Mouse (Mus musculus) embryonic facial prominence, embryonic 13.5 days (tissue): Measurements from ENCODE around the gene Kif4. TPM values are rescaled to one million over a fixed set of nuclear protein-coding genes. Genes with fewer than 3 reads are reported as not detected.

ENCODE experiments used
- ATAC-seq: fragments of 200-750 bp; cut with Nextera tagmentation; 2 replicates; pipeline ENCODE4 v1.8.0; 2017; ENCODE audit warnings: low read depth; ENCODE audit not compliant: insufficient number of reproducible peaks, insufficient read depth, low FRiP score, low TSS enrichment
- H3K27ac ChIP-seq: fragments of 300-500 bp; sonication (generic); 2 replicates; pipeline ENCODE4 v1.5.1; 2015; ENCODE audit warnings: moderate library complexity, mild to moderate bottlenecking, inconsistent platforms
- H3K27me3 ChIP-seq: fragments of 300-500 bp; sonication (generic); 2 replicates; pipeline ENCODE4 v1.6.1; 2015; ENCODE audit warnings: mild to moderate bottlenecking, inconsistent platforms
- H3K36me3 ChIP-seq: fragments of 300-500 bp; sonication (generic); 2 replicates; pipeline ENCODE4 v1.6.1; 2015; ENCODE audit warnings: mild to moderate bottlenecking, inconsistent platforms
- H3K4me1 ChIP-seq: fragments of 300-500 bp; sonication (generic); 2 replicates; pipeline ENCODE4 v1.6.1; 2015; ENCODE audit warnings: inconsistent platforms
- H3K4me2 ChIP-seq: fragments of 300-500 bp; sonication (generic); 2 replicates; pipeline ENCODE4 v1.6.1; 2015; ENCODE audit warnings: moderate library complexity, mild to moderate bottlenecking, inconsistent platforms
- H3K4me3 ChIP-seq: fragments of 300-500 bp; sonication (generic); 2 replicates; pipeline ENCODE4 v1.5.1; 2015; ENCODE audit warnings: mild to moderate bottlenecking, inconsistent platforms
- H3K9ac ChIP-seq: fragments of 300-500 bp; sonication (generic); 2 replicates; pipeline ENCODE4 v1.6.1; 2015; ENCODE audit warnings: mild to moderate bottlenecking, inconsistent platforms
- H3K9me3 ChIP-seq: fragments of 300-500 bp; sonication (generic); 2 replicates; pipeline ENCODE4 v1.6.1; 2016; ENCODE audit warnings: inconsistent platforms
- WGBS: fragments of 180-500 bp; shearing (Covaris S2); methylation state at CpG from one replicate; pipeline ENCODE4 v1.1.7; 2015; ENCODE audit warnings: mixed read lengths; 5-methylcytosine and 5-hydroxymethylcytosine counted together
- polyA plus RNA-seq: library from polyadenylated mRNA; unstranded; fragments of >200 nt; fragmentation: Nextera tagmentation; extraction: Ambion mirVana; gene quantifications from 2 replicates; pipeline ENCODE4 v1.2.1, GENCODE M21; 2015

The Kif4 gene
- polyA plus RNA-seq, 1 experiment from 2014 or later: 27.1 TPM

- H3K27me3 ChIP-seq: peaks cover 11% of the 10 kb centered on the region; the same call in 1 of the 2 replicates
- H3K36me3 ChIP-seq: peaks cover 9% of the 10 kb centered on the region; the same call in 1 of the 2 replicates
- ATAC-seq: no peak
- H3K27ac ChIP-seq: no peak overlapping the region
- H3K9me3 ChIP-seq: no peaks in the 10 kb centered on the region
- H3K9ac ChIP-seq: no peak overlapping the region
- H3K4me1 ChIP-seq: no peaks in the 10 kb centered on the region
- H3K4me2 ChIP-seq: no peak overlapping the region
- H3K4me3 ChIP-seq: no peak overlapping the region
- 91% methylated on average over 8 of the region's 8 CpGs for WGBS
Observed at GRCm38 (mm10) chrX:100638477-100638876, 12.9 kb downstream of the Kif4 start.

- Histone ChIP-seq H3K36me3 (no peaks in the 10 kb centered on the region), H3K4me3 (no peak overlapping the region), H3K27me3 (peaks cover 2% of the 10 kb centered on the region; the same call in 1 of the 2 replicates), H3K4me2 (no peak overlapping the region), H3K9me3 (no peaks in the 10 kb centered on the region), H3K9ac (no peak overlapping the region), H3K27ac (no peak overlapping the region), H3K4me1 (no peaks in the 10 kb centered on the region)
- no peak for ATAC-seq
Observed at GRCm38 (mm10) chrX:100652848-100653247, 27.3 kb downstream of the Kif4 start.

GRCm38 (mm10) chrX:100664825-100665224 lies 39.3 kb downstream of the Kif4 start:
- Histone ChIP-seq H3K36me3 (no peaks in the 10 kb centered on the region; the same call in 1 of the 2 replicates), H3K4me3 (no peak overlapping the region), H3K9me3 (no peaks in the 10 kb centered on the region), H3K27ac (no peak overlapping the region), H3K4me2 (no peak overlapping the region), H3K9ac (no peak overlapping the region), H3K4me1 (no peaks in the 10 kb centered on the region), H3K27me3 (peaks cover 16% of the 10 kb centered on the region; the same call in 1 of the 2 replicates)
- WGBS: 81% methylated on average over 2 of the region's 2 CpGs
- no peak for ATAC-seq

- ATAC-seq: no peak
- no peak overlapping the region for H3K27ac ChIP-seq
- no peak overlapping the region for H3K4me2 ChIP-seq
- no peak overlapping the region for H3K9ac ChIP-seq
- H3K36me3 ChIP-seq: peaks cover 18% of the 10 kb centered on the region
- H3K9me3 ChIP-seq: no peaks in the 10 kb centered on the region
- H3K4me1 ChIP-seq: no peaks in the 10 kb centered on the region
- H3K4me3 ChIP-seq: no peak overlapping the region
- WGBS: 84% methylated on average over 3 of the region's 3 CpGs
- peaks cover 8% of the 10 kb centered on the region for H3K27me3 ChIP-seq
Observed at GRCm38 (mm10) chrX:100678204-100678603, 52.7 kb downstream of the Kif4 start.

- H3K27me3 ChIP-seq: peaks cover 34% of the 10 kb centered on the region
- no peak overlapping the region for H3K9ac ChIP-seq
- ATAC-seq: no peak
- H3K27ac ChIP-seq: no peak overlapping the region
- H3K4me1 ChIP-seq: no peaks in the 10 kb centered on the region
- 63% methylated on average over 3 of the region's 3 CpGs for WGBS
- H3K9me3 ChIP-seq: no peaks in the 10 kb centered on the region
- no peak overlapping the region for H3K4me3 ChIP-seq
- no peak overlapping the region for H3K4me2 ChIP-seq
- peaks cover 3% of the 10 kb centered on the region; the same call in 1 of the 2 replicates for H3K36me3 ChIP-seq
Observed at GRCm38 (mm10) chrX:100686527-100686926, 61.0 kb downstream of the Kif4 start.

DNA sequence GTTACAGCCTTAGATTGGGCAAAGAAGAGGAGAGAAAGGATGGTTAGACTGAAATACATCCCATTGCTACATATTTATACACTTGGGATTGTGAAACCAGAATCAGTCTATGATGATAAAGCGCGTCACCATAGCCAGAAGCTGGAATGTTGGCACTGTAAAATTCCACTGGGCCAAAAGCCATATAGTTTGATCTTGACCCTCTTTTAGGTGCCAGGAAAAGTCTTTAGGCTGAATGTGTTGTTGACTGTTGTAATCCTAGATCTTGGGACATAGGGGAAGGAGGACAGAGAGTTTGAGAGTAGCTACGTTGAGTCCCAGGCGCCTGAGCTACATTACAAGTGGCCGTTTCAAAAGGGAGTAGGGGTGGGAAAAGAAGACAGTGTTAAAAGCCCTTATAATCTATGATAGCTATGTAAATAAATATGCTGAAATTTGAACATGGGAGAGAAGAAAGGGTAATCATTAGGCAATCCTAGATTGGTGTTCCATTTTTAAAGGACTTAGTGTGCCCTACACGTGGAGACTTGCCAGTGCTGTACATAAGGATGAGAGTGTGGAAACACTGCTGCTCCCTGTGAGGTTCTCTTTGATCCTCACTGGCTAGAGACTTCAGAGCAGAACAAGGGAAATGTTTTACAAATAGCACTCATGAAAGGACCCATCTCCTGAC lies 62.0 kb downstream of the Kif4 start:
- no peak for ATAC-seq
- Histone ChIP-seq H3K4me3 (no peak overlapping the region), H3K36me3 (peaks cover 3% of the 10 kb centered on the region; the same call in 1 of the 2 replicates), H3K9me3 (no peaks in the 10 kb centered on the region), H3K9ac (no peak overlapping the region), H3K27me3 (peaks cover 35% of the 10 kb centered on the region), H3K27ac (no peak overlapping the region), H3K4me1 (no peaks in the 10 kb centered on the region), H3K4me2 (no peak overlapping the region)
- WGBS: 79% methylated on average over 6 of the region's 6 CpGs

DNA sequence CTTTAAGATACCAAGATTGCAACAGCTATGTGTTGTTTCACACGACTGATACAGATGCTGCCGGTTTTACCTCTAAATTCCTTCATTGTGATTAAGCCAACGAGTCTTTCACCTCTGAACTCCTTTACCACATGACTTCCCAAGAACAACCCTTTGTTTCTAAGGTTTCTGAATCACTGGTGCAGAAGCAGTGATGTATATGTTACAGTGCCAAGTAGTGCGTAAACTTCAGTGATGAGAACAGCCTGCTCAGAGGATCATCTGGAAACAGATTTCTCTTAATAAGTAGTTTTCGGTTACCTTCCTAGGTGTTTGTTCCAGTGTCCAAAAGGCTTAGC lies 62.5 kb downstream of the Kif4 start:
- Histone ChIP-seq H3K4me3 (no peak overlapping the region), H3K9ac (no peak overlapping the region), H3K4me1 (no peaks in the 10 kb centered on the region), H3K4me2 (no peak overlapping the region), H3K27ac (no peak overlapping the region), H3K36me3 (peaks cover 3% of the 10 kb centered on the region; the same call in 1 of the 2 replicates), H3K9me3 (no peaks in the 10 kb centered on the region), H3K27me3 (peaks cover 35% of the 10 kb centered on the region)
- ATAC-seq: no peak
- 75% methylated on average over 5 of the region's 5 CpGs for WGBS

- Histone ChIP-seq H3K36me3 (peaks cover 3% of the 10 kb centered on the region; the same call in 1 of the 2 replicates), H3K9ac (no peak overlapping the region), H3K4me2 (no peak overlapping the region), H3K27me3 (peaks cover 3% of the 10 kb centered on the region; the same call in 1 of the 2 replicates), H3K4me3 (no peak overlapping the region), H3K4me1 (no peaks in the 10 kb centered on the region), H3K9me3 (no peaks in the 10 kb centered on the region), H3K27ac (no peak overlapping the region)
- WGBS: 96% methylated on average over 4 of the region's 4 CpGs
- ATAC-seq: no peak
Observed at GRCm38 (mm10) chrX:100696776-100697175, 71.2 kb downstream of the Kif4 start.

GRCm38 (mm10) chrX:100708032-100708431 lies 82.5 kb downstream of the Kif4 start:
- Histone ChIP-seq H3K4me1 (no peaks in the 10 kb centered on the region), H3K27ac (no peak overlapping the region), H3K36me3 (peaks cover 20% of the 10 kb centered on the region; the same call in 1 of the 2 replicates), H3K4me2 (no peak overlapping the region), H3K27me3 (0 out of 2 replicates have a peak, but pooled peaks cover 14% of the 10 kb centered on the region), H3K4me3 (no peak overlapping the region), H3K9me3 (no peaks in the 10 kb centered on the region), H3K9ac (no peak overlapping the region)
- 91% methylated on average over 6 of the region's 6 CpGs for WGBS
- no peak for ATAC-seq

- ATAC-seq: no peak
- WGBS: 91% methylated on average over 6 of the region's 6 CpGs
Observed at GRCm38 (mm10) chrX:100716173-100716572, 90.6 kb downstream of the Kif4 start.

GRCm38 (mm10) chrX:100728947-100729346 lies 103.4 kb downstream of the Kif4 start:
- Histone ChIP-seq H3K4me3 (no peak overlapping the region), H3K9me3 (no peaks in the 10 kb centered on the region), H3K9ac (no peak overlapping the region), H3K27ac (no peak overlapping the region), H3K27me3 (peaks cover 58% of the 10 kb centered on the region), H3K4me2 (no peak overlapping the region), H3K36me3 (0 out of 2 replicates have a peak, but pooled peaks cover 9% of the 10 kb centered on the region), H3K4me1 (peaks cover 10% of the 10 kb centered on the region; the same call in 1 of the 2 replicates)
- ATAC-seq: no peak
- 52% methylated on average over 1 of the region's 1 CpGs for WGBS

More at GRCm38 (mm10) chrX:100716173-100716572, 90.6 kb downstream of the Kif4 start:
- Histone ChIP-seq H3K27me3 (peaks cover 24% of the 10 kb centered on the region), H3K4me2 (no peak overlapping the region), H3K27ac (no peak overlapping the region), H3K9me3 (no peaks in the 10 kb centered on the region), H3K4me3 (no peak overlapping the region), H3K36me3 (peaks cover 41% of the 10 kb centered on the region), H3K9ac (no peak overlapping the region), H3K4me1 (no peaks in the 10 kb centered on the region)

DNA sequence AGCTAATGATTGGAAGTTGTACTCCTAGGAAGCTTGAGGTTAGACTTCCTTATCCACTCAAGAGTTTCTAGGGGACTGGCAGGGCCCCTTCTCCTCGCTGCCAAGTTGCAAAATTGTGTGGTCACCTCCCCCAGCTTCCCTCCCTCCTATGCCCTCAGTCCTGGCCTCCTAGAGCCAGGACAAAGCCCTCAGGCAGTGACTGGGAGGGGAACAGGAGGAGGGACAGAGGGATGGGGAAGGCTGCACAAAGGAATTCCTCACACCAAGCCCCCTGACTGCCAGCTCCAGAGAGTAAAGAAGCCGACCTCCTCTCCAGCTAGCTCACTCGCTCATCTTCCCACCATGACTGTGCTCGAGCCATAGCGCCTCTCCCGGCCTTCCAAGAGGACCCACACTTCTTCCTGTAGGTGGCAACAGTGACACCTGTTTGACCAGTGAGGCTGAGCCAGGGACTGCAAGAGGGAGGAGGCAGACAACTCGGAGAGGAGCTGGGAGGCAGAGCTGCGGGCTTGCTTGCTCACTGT lies 104.2 kb downstream of the Kif4 start, which contains the start of gene Gdpd2:
Gdpd2 (plus strand) TSS at position 209 of the 524 bp plus-strand sequence.
- 0 out of 2 replicates have a peak, but pooled peaks have one; percentile 26 for ATAC-seq
- no peak within 1 kb of the TSS for H3K27ac ChIP-seq
- 0 out of 2 replicates have a peak, but pooled peaks cover 6% of the 10 kb centered on the region for H3K36me3 ChIP-seq
- H3K27me3 ChIP-seq: peaks cover 55% of the 10 kb centered on the region
- H3K4me1 ChIP-seq: peaks cover 10% of the 10 kb centered on the region; the same call in 1 of the 2 replicates
- WGBS: 12% methylated on average over 8 of the region's 8 CpGs
- no peaks in the 10 kb centered on the region for H3K9me3 ChIP-seq
- H3K4me2 ChIP-seq: peak within 1 kb of the TSS; percentile 53
- peak within 1 kb of the TSS; percentile 17 for H3K4me3 ChIP-seq
- peak within 1 kb of the TSS; percentile 21; the same call in 1 of the 2 replicates for H3K9ac ChIP-seq
